Mouse (Mus musculus) midbrain, embryonic 13.5 days (tissue): Measurements from ENCODE around the gene Gm17555. TPM values are rescaled to one million over a fixed set of nuclear protein-coding genes. Genes with fewer than 3 reads are reported as not detected.
"Not testable (repeated sequence)": the region's sequence is repeated elsewhere in the genome, so short reads cannot be mapped to it uniquely, and the experiment has no call there.

ENCODE experiments used
- ATAC-seq: fragments of 200-750 bp; cut with Nextera tagmentation; 2 replicates; pipeline ENCODE4 v1.8.0; 2017; ENCODE audit warnings: mild to moderate bottlenecking, moderate TSS enrichment, moderate library complexity
- H3K27ac ChIP-seq: fragments of 300-500 bp; sonication (generic); 2 replicates; pipeline ENCODE4 v1.5.1; 2015; ENCODE audit warnings: inconsistent platforms, mild to moderate bottlenecking, moderate library complexity
- H3K27me3 ChIP-seq: fragments of 300-500 bp; sonication (generic); 2 replicates; pipeline ENCODE4 v1.6.1; 2015; ENCODE audit warnings: mild to moderate bottlenecking, inconsistent platforms
- H3K36me3 ChIP-seq: fragments of 300-500 bp; sonication (generic); 2 replicates; pipeline ENCODE4 v1.6.1; 2015; ENCODE audit warnings: mild to moderate bottlenecking, inconsistent platforms
- H3K4me1 ChIP-seq: fragments of 300-500 bp; sonication (generic); replicated peaks from 2 replicates; pipeline ENCODE4 v1.6.1; 2015; ENCODE audit warnings: inconsistent platforms
- H3K4me2 ChIP-seq: fragments of 300-500 bp; sonication (generic); replicated peaks from 2 replicates; pipeline ENCODE4 v1.6.1; 2015; ENCODE audit warnings: moderate library complexity, mild to moderate bottlenecking, inconsistent platforms
- H3K4me3 ChIP-seq: fragments of 300-500 bp; sonication (generic); replicated peaks from 2 replicates; pipeline ENCODE4 v1.5.1; 2015; ENCODE audit warnings: mild to moderate bottlenecking, inconsistent platforms
- H3K9ac ChIP-seq: fragments of 300-500 bp; sonication (generic); replicated peaks from 2 replicates; pipeline ENCODE4 v1.6.1; 2015; ENCODE audit warnings: mild to moderate bottlenecking, inconsistent platforms
- H3K9me3 ChIP-seq: fragments of 300-500 bp; sonication (generic); 2 replicates; pipeline ENCODE4 v1.6.1; 2016; ENCODE audit warnings: mild to moderate bottlenecking, inconsistent platforms
- WGBS: fragments of 180-500 bp; shearing (Covaris S2); methylation state at CpG from one replicate; pipeline ENCODE4 v1.1.7; 2015; 5-methylcytosine and 5-hydroxymethylcytosine counted together
- polyA plus RNA-seq: library from polyadenylated mRNA; unstranded; fragments of >200 nt; fragmentation: Nextera tagmentation; extraction: Ambion mirVana; gene quantifications from 2 replicates; pipeline ENCODE4 v1.2.1, GENCODE M21; 2015

Gm17555 gene
- polyA plus RNA-seq: not detected in 2 replicates

GRCm38 (mm10) chr2:126214800-126215199, at the start of gene Gm17555:
TSS of gene Gm17555 (plus strand) at chr2:126215100.
- WGBS: 88% methylated on average over 3 of the region's 3 CpGs
- not testable (repeated sequence) for H3K4me3 ChIP-seq, H3K36me3 ChIP-seq, H3K27me3 ChIP-seq, H3K4me1 ChIP-seq, H3K27ac ChIP-seq, H3K4me2 ChIP-seq, H3K9me3 ChIP-seq, ATAC-seq, H3K9ac ChIP-seq

DNA sequence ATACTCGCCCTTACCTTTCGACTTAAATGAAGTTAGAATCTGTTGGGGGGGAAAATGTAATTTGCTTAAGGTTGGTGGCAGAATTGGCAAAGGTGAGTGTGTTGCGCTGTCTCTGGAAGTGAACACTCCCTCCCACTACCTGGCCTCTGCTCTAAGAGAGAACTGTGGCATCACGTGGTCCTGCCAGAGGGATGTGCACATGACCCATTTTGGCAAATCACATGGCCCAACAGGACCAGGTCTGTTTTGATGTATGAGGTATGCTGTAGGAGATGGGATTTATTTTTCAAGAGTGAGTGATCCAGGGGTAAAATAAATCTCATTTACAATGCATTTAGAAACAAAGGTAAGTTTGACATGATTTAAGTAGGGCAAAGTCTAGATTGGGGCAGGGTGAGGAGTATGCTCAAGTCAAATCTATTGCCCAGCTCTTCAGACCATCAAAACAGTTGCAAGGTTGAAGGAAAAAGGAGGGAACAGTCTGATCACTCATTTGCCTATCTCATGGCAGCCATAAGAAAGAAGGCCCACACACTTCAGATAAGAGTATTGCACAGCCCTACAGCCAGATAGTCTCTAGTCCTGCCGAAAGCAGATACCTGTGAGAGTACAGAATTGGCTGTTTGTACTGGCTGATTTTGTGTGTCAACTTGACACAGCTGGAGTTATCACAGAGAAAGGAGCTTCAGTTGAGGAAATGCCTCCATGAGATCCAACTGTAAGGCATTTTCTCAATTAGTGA, 49.5 kb upstream of the Gm17555 start:
- H3K36me3 ChIP-seq: peaks cover 31% of the 10 kb centered on the region
- no peaks in the 10 kb centered on the region for H3K4me1 ChIP-seq
- no peaks in the 10 kb centered on the region for H3K9me3 ChIP-seq
- WGBS: 96% methylated on average over 5 of the region's 5 CpGs
- H3K4me3 ChIP-seq: no peak overlapping the region
- H3K27ac ChIP-seq: no peak overlapping the region
- no peak overlapping the region for H3K9ac ChIP-seq
- H3K27me3 ChIP-seq: no peaks in the 10 kb centered on the region
- H3K4me2 ChIP-seq: no peak overlapping the region
- ATAC-seq: no peak

DNA sequence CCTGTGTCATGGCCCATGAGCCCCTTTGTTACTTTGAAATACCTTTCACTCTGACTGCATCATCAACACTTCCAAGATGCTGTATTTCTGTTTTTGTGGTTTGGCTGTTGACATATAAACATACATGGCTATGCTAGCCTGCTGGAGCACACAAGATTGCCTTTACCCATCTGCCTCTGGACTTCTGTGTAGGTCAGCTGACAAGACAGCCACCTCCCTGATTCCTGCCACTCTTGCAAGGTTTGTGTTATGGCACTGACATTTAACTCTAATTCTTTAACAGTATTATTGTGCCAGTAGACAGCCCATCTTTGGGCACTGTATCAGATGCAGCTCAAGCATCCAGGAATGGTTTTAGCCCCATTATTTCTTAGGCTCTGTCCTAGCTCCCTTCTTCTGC, 48.6 kb upstream of the Gm17555 start:
- no peak overlapping the region for H3K4me2 ChIP-seq
- H3K9me3 ChIP-seq: no peaks in the 10 kb centered on the region
- H3K4me1 ChIP-seq: no peaks in the 10 kb centered on the region
- no peak overlapping the region for H3K9ac ChIP-seq
- H3K27me3 ChIP-seq: no peaks in the 10 kb centered on the region
- H3K36me3 ChIP-seq: peaks cover 24% of the 10 kb centered on the region
- ATAC-seq: no peak
- no peak overlapping the region for H3K4me3 ChIP-seq
- H3K27ac ChIP-seq: no peak overlapping the region

DNA sequence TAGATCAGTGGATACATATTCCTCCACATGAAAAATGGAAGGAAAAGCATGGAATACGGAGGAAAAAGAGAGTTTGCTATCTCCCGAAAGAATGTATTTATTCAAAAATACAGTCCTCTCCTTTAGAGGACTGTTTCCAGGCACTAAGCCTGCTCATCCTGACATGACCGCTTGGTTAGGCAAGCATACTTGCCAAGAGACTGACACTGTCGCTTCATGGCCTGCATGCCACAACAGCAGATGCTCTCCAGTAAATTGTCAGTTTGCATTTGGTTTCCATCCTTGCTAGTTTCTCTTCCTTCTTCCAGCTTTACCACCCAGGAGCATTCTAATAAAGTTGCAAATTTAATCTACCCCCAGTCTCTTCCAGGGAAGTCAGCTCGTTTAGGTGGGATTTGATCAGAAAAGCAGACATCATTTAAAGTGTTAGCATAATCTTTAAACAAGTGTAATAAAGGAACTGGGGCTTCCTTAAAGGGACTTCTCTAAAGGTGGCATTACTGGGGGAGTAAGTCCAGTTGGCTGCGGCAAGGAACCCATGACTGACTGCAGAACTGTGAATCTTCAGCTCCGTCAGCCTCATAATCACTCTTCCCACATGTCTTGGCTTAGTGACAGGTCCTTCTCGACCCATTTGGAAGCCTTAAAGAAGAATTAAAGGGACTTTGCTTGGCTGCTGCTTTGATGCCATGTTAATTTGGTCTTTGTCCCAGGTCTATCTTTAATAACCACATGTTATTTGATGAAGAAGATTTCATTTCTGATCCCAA, 47.9 kb upstream of the Gm17555 start:
- Histone ChIP-seq H3K27ac (no peak overlapping the region), H3K9ac (no peak overlapping the region), H3K27me3 (no peaks in the 10 kb centered on the region), H3K4me2 (no peak overlapping the region), H3K36me3 (peaks cover 17% of the 10 kb centered on the region), H3K9me3 (no peaks in the 10 kb centered on the region), H3K4me3 (no peak overlapping the region), H3K4me1 (no peaks in the 10 kb centered on the region)
- ATAC-seq: no peak
- WGBS: 83% methylated on average over 8 of the region's 8 CpGs

GRCm38 (mm10) chr2:126171427-126171826, 43.5 kb upstream of the Gm17555 start:
- Histone ChIP-seq H3K27me3 (no peaks in the 10 kb centered on the region), H3K36me3 (no peaks in the 10 kb centered on the region), H3K9ac (no peak overlapping the region), H3K27ac (no peak overlapping the region), H3K4me3 (no peak overlapping the region), H3K9me3 (no peaks in the 10 kb centered on the region), H3K4me1 (no peaks in the 10 kb centered on the region), H3K4me2 (no peak overlapping the region)
- no peak for ATAC-seq
- WGBS: 95% methylated on average over 1 of the region's 1 CpGs

DNA sequence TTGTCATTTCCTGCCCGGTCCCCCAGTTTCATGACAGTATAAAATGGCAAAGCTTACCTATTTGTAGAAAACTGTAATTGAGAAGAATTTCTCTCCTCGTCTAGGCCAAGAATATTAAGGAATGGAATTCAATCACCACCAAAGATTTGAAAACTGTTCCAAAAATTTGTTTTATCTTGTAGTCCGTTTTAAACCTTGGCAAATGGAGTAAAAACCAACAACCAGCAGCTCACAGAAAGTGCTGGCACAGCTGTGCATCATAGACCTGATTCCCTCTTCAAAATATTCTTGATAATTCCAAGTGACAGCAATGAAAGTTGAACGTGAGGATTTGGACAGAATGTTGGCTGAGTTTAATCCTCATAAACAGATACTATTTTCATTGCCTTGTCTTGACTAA, 23.6 kb upstream of the Gm17555 start:
- Histone ChIP-seq H3K4me1 (no peaks in the 10 kb centered on the region), H3K36me3 (no peaks in the 10 kb centered on the region), H3K4me2 (no peak overlapping the region), H3K27ac (no peak overlapping the region), H3K9ac (no peak overlapping the region), H3K27me3 (no peaks in the 10 kb centered on the region), H3K9me3 (no peaks in the 10 kb centered on the region), H3K4me3 (no peak overlapping the region)
- WGBS: 81% methylated on average over 4 of the region's 4 CpGs
- ATAC-seq: no peak

DNA sequence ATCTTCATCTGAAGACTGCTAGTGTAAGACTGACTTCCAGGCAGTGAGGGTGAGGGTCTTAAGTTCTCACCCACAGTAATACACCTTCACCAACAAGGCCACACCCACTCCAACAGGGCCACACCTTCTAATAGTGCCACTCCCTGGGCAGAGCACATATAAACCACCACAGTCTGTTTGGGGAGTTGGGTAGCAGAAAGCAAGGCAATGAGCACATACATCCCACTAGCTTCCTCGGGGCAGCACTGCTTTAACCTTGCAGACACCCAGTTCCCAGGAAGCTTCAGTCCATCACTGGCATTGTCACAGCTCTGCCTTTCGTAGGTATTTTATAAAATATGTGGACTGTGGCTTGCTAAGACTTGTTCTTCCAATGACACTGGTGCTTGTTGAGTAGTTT, 22.8 kb upstream of the Gm17555 start:
- H3K4me1 ChIP-seq: no peaks in the 10 kb centered on the region
- WGBS: 88% methylated on average over 2 of the region's 2 CpGs
- H3K9ac ChIP-seq: no peak overlapping the region
- H3K4me2 ChIP-seq: no peak overlapping the region
- no peaks in the 10 kb centered on the region for H3K9me3 ChIP-seq
- no peak overlapping the region for H3K4me3 ChIP-seq
- H3K27ac ChIP-seq: no peak overlapping the region
- H3K27me3 ChIP-seq: no peaks in the 10 kb centered on the region
- no peaks in the 10 kb centered on the region for H3K36me3 ChIP-seq
- ATAC-seq: no peak

DNA sequence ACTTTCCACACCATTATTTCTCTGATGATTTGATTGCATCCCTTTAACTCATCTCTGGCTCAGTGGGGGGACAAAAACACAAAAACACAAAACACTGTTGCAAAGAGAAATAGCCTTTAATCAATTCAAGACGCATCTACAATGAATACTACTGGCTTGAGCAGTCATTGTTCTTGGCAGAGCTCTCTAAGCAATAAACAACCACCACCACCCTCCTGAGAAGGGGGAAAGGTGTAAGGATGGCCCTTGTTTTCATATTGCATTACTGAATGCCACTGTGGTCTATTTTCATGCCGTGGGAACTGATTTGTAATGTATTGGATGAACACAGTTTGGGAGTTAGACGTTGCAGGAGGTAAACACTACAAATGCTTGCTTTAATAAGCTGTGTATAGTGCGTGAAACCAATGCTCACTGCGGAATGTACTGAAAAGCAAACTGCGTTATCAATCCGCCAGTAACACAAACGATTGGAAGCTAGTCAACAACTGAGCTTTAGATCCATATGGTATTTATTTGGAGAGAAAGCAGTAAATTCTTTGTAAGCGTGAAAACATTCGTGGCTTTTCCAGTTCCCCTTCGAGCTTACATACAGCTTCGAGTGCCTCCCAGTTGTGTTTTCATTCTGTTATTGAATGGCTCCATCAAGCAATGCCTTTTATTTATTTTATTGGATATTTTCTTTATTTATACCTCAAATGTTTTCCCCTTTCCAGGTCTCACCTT, 19.1 kb upstream of the Gm17555 start:
- no peak overlapping the region for H3K9ac ChIP-seq
- ATAC-seq: no peak
- H3K9me3 ChIP-seq: no peaks in the 10 kb centered on the region
- WGBS: 81% methylated on average over 12 of the region's 12 CpGs
- H3K4me1 ChIP-seq: no peaks in the 10 kb centered on the region
- H3K27me3 ChIP-seq: no peaks in the 10 kb centered on the region
- no peaks in the 10 kb centered on the region for H3K36me3 ChIP-seq
- H3K27ac ChIP-seq: no peak overlapping the region
- no peak overlapping the region for H3K4me2 ChIP-seq
- H3K4me3 ChIP-seq: no peak overlapping the region

GRCm38 (mm10) chr2:126198971-126199370, 15.9 kb upstream of the Gm17555 start:
- no peaks in the 10 kb centered on the region for H3K27me3 ChIP-seq
- WGBS: 94% methylated on average over 3 of the region's 3 CpGs
- no peak overlapping the region for H3K4me3 ChIP-seq
- no peaks in the 10 kb centered on the region for H3K36me3 ChIP-seq
- no peak overlapping the region for H3K4me2 ChIP-seq
- H3K9me3 ChIP-seq: no peaks in the 10 kb centered on the region
- H3K9ac ChIP-seq: no peak overlapping the region
- no peak for ATAC-seq
- no peaks in the 10 kb centered on the region for H3K4me1 ChIP-seq
- H3K27ac ChIP-seq: no peak overlapping the region

DNA sequence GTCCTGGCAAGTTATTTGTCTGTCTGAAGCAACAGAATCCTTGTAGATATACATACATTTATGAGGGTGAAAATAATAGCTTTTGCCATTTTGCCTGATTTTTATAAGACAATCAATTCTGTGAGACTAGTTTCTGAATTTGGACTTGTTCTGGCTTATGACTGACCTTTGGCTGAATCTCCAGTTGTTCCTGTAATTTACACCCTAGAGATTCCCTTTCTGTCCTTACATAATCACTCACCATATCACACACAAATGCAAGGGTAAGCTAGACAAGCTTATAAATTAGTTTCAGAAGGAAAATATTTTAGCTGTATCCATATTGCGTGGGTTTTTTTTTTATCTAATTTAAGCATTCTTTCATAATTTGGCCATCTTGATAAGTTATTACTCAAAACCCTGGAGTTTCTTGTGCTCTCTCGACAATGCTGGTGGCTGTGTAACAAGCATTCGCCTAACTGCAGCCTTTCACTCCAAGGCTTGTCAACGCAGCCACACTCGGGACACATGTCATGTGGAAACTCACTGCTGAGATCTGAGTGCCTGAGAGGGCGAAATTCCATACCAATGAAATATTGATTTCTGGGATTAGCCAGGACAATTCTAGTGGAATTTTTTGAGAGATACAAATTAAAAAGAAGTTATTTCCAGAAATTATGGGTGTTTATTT, 3.8 kb upstream of the Gm17555 start:
- Histone ChIP-seq H3K36me3 (no peaks in the 10 kb centered on the region), H3K9ac (no peak overlapping the region), H3K4me1 (no peaks in the 10 kb centered on the region), H3K9me3 (no peaks in the 10 kb centered on the region), H3K27me3 (no peaks in the 10 kb centered on the region), H3K4me2 (no peak overlapping the region), H3K27ac (no peak overlapping the region), H3K4me3 (no peak overlapping the region)
- no peak for ATAC-seq
- WGBS: 88% methylated on average over 6 of the region's 6 CpGs

DNA sequence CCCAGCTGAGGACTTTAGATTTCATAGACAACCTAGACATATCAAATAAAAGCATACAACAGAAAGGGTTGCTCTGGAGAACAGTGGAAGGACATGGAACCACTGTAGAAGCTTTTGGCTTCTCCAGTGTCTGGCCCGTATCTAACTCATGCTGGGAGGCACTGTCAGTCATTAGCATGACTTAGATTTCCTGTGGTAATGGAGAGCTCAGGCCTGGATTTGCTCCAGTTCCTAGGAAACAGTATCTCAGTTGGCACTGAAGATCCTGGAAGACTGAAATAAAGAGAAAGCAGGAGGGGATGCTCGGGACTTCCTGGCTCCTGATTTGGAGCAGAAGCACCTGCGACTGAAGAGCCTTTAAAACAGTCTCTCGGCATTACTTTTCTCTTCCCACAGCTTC, 12.7 kb downstream of the Gm17555 start:
- no peak overlapping the region for H3K9ac ChIP-seq
- no peaks in the 10 kb centered on the region for H3K27me3 ChIP-seq
- H3K4me2 ChIP-seq: no peak overlapping the region
- H3K4me3 ChIP-seq: no peak overlapping the region
- 72% methylated on average over 4 of the region's 4 CpGs for WGBS
- no peak overlapping the region for H3K27ac ChIP-seq
- no peaks in the 10 kb centered on the region for H3K9me3 ChIP-seq
- H3K36me3 ChIP-seq: no peaks in the 10 kb centered on the region
- H3K4me1 ChIP-seq: no peaks in the 10 kb centered on the region
- ATAC-seq: no peak

GRCm38 (mm10) chr2:126231731-126232130, 16.8 kb downstream of the Gm17555 start:
- no peak overlapping the region for H3K4me2 ChIP-seq
- H3K27me3 ChIP-seq: no peaks in the 10 kb centered on the region
- no peaks in the 10 kb centered on the region for H3K4me1 ChIP-seq
- H3K36me3 ChIP-seq: no peaks in the 10 kb centered on the region
- ATAC-seq: no peak
- no peaks in the 10 kb centered on the region for H3K9me3 ChIP-seq
- no peak overlapping the region for H3K4me3 ChIP-seq
- 92% methylated on average over 1 of the region's 1 CpGs for WGBS
- no peak overlapping the region for H3K9ac ChIP-seq
- H3K27ac ChIP-seq: no peak overlapping the region
